Mouse (Mus musculus): ENCODE results near the gene Olfr91. TPM values are rescaled to one million over a fixed set of nuclear protein-coding genes. Genes with fewer than 3 reads are reported as not detected.

Olfr91 gene
- polyA plus RNA-seq, 1 experiment from 2014 or later = not detected

- Histone ChIP-seq H3K4me3 (peak overlapping the region; percentile 66), H3K27ac (no peak overlapping the region), H3K9ac (peak overlapping the region; percentile 77; the same call in 1 of the 2 replicates), H3K27me3 (replicated peaks) (no peaks in the 10 kb centered on the region), H3K4me2 (peak overlapping the region; percentile 77), H3K4me1 (peaks cover 58% of the 10 kb centered on the region), H3K9me3 (no peaks in the 10 kb centered on the region), H3K36me3 (replicated peaks) (peaks cover 22% of the 10 kb centered on the region)
- 47% methylated on average over 4 of the region's 4 CpGs for WGBS
- ATAC-seq (replicated peaks) = no peak
Observed at GRCm38 (mm10) chr17:37051745-37052144, 46.3 kb downstream of the Olfr91 start.

- Histone ChIP-seq H3K27ac (peak overlapping the region; percentile 85), H3K4me3 (peak overlapping the region; percentile 66), H3K27me3 (replicated peaks) (no peaks in the 10 kb centered on the region), H3K4me2 (peak overlapping the region; percentile 77), H3K9ac (peak overlapping the region; percentile 77), H3K9me3 (no peaks in the 10 kb centered on the region), H3K36me3 (replicated peaks) (peaks cover 15% of the 10 kb centered on the region), H3K4me1 (peaks cover 55% of the 10 kb centered on the region)
- WGBS = under 1% methylated on average over 27 of the region's 27 CpGs
- peak; percentile 21 for ATAC-seq (replicated peaks)
Observed at GRCm38 (mm10) chr17:37050876-37051275, 47.2 kb downstream of the Olfr91 start.

GRCm38 (mm10) chr17:37050399-37050798 is 47.7 kb downstream of the Olfr91 start:
- under 1% methylated on average over 22 of the region's 22 CpGs for WGBS
- peak overlapping the region; percentile 77 for H3K4me2 ChIP-seq
- H3K4me1 ChIP-seq = peaks cover 55% of the 10 kb centered on the region
- H3K36me3 ChIP-seq (replicated peaks) = peaks cover 10% of the 10 kb centered on the region; the same call in 1 of the 2 replicates
- H3K9ac ChIP-seq = peak overlapping the region; percentile 77
- no peaks in the 10 kb centered on the region for H3K9me3 ChIP-seq
- peak overlapping the region; percentile 66 for H3K4me3 ChIP-seq
- H3K27me3 ChIP-seq (replicated peaks) = no peaks in the 10 kb centered on the region
- H3K27ac ChIP-seq = peak overlapping the region; percentile 85
- ATAC-seq (replicated peaks) = peak; percentile 60

DNA sequence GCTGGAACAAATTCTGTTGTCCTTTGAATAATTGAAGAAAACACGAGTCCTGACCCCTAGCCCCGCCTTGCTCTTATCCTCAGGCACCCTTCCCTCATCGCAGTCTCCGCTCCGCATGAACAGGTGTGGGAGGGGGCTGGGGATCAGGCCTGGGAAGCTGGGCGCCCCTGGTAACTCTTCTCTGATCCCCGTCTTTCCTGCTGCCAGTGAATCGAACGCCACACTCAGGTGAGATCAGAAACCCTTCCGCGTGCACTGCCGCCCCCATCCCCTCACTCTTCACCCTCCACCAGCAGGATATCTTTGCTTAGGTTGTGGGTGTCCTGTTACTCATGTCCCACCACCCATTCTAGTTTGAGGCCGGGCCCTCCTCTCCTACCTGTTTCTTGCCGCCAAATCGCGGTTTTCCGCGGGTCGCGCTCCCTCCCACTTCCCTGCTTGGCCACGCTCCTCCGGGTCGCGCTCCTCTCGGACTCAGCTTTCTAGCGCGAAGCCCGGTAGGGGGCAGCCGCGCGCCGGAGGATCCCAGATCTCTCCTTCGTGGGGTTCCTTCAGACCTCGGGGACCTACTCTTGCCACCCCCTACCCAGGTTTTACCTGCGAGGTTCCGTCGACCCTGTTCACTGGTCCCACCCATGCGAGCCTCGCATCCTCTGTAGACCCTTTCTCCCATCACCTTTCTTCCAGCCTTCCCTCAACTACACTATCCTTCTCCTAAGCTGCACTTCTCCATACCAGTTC is 48.3 kb downstream of the Olfr91 start:
- H3K27ac ChIP-seq = peak overlapping the region; percentile 85
- no peaks in the 10 kb centered on the region for H3K27me3 ChIP-seq (replicated peaks)
- peak; percentile 7 for ATAC-seq (replicated peaks)
- peak overlapping the region; percentile 66 for H3K4me3 ChIP-seq
- H3K4me1 ChIP-seq = peaks cover 59% of the 10 kb centered on the region
- 0 out of 2 replicates have a peak, but pooled peaks cover 8% of the 10 kb centered on the region for H3K36me3 ChIP-seq (replicated peaks)
- peak overlapping the region; percentile 77 for H3K4me2 ChIP-seq
- no peaks in the 10 kb centered on the region for H3K9me3 ChIP-seq
- H3K9ac ChIP-seq = peak overlapping the region; percentile 77
- WGBS = 2% methylated on average over 39 of the region's 39 CpGs

DNA sequence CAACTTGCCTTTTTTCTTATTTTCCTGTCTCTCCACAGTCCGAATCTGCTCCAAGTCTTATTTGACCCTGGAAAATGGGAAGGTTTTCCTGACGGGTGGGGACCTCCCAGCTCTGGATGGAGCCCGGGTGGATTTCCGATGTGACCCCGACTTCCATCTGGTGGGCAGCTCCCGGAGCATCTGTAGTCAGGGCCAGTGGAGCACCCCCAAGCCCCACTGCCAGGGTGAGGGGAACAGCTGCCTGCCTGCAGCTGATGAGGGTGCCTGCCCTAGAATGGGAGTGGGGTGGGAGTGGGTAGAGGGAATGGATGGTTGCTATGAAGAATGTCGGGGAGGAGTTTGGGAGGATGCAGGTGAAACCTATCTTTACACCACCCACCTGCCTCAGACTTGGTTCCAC is 49.7 kb downstream of the Olfr91 start:
- Histone ChIP-seq H3K27ac (no peak overlapping the region), H3K4me3 (peak overlapping the region; percentile 93), H3K9me3 (no peaks in the 10 kb centered on the region), H3K36me3 (replicated peaks) (no peaks in the 10 kb centered on the region), H3K4me1 (peaks cover 61% of the 10 kb centered on the region), H3K27me3 (replicated peaks) (no peaks in the 10 kb centered on the region), H3K9ac (peak overlapping the region; percentile 48), H3K4me2 (peak overlapping the region; percentile 77)
- no peak for ATAC-seq (replicated peaks)
- WGBS = 57% methylated on average over 7 of the region's 7 CpGs

DNA sequence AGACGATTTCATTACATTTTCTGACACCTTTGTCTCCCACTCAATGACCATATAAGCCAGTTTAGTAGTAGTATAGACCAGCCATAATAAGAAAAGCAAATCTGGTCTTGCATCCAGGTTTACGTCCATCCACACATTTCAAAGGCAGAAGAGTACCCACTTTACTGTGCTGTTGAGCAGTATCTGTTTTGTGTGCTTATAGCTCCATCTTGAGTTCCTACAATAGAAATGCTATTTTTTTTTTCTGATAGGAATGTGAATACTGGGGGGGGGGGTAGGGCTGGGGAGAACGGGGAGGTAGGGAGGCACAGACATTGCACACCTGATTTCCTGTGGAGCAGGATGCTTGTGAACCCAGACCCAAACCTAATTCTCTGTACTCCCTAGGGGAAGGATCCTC is 50.1 kb downstream of the Olfr91 start:
- H3K4me3 ChIP-seq = peak overlapping the region; percentile 93
- H3K36me3 ChIP-seq (replicated peaks) = no peaks in the 10 kb centered on the region
- no peak for ATAC-seq (replicated peaks)
- peaks cover 58% of the 10 kb centered on the region for H3K4me1 ChIP-seq
- H3K4me2 ChIP-seq = peak overlapping the region; percentile 77
- H3K9me3 ChIP-seq = no peaks in the 10 kb centered on the region
- peak overlapping the region; percentile 94 for H3K9ac ChIP-seq
- WGBS = 21% methylated on average over 3 of the region's 3 CpGs
- peak overlapping the region; percentile 98; the same call in 1 of the 2 replicates for H3K27ac ChIP-seq
- no peaks in the 10 kb centered on the region for H3K27me3 ChIP-seq (replicated peaks)

DNA sequence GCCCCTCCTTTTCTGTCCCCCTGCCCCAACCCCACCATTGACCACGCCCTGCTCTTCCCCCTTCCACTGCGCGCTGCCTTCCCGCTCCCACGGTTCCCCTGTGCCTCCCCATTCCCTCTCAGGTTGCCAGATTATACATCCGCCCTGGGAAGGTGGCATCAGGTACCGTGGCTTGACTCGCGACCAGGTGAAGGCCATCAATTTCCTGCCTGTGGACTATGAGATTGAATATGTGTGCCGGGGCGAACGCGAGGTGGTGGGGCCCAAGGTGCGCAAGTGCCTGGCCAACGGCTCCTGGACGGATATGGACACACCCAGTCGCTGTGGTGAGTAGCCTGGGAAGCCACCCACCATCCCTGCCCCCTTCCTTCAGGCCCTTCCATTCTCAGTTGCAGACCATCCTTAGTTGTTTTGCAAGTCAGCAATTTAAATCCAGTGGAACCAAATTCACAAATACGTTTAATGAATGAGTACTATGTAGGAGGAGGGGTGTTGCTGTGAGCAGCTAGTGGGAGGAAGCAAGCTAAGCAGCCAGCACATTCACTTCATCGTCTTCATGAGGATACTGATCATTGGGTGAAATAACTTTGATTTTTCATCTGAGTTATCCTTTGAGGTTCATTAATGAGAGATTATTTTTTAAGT is 50.6 kb downstream of the Olfr91 start:
- Histone ChIP-seq H3K27ac (peak overlapping the region; percentile 98), H3K4me3 (peak overlapping the region; percentile 93), H3K4me2 (peak overlapping the region; percentile 77), H3K27me3 (replicated peaks) (no peaks in the 10 kb centered on the region), H3K36me3 (replicated peaks) (no peaks in the 10 kb centered on the region), H3K9me3 (no peaks in the 10 kb centered on the region), H3K9ac (peak overlapping the region; percentile 94), H3K4me1 (peaks cover 52% of the 10 kb centered on the region)
- 15% methylated on average over 19 of the region's 19 CpGs for WGBS
- no peak for ATAC-seq (replicated peaks)

DNA sequence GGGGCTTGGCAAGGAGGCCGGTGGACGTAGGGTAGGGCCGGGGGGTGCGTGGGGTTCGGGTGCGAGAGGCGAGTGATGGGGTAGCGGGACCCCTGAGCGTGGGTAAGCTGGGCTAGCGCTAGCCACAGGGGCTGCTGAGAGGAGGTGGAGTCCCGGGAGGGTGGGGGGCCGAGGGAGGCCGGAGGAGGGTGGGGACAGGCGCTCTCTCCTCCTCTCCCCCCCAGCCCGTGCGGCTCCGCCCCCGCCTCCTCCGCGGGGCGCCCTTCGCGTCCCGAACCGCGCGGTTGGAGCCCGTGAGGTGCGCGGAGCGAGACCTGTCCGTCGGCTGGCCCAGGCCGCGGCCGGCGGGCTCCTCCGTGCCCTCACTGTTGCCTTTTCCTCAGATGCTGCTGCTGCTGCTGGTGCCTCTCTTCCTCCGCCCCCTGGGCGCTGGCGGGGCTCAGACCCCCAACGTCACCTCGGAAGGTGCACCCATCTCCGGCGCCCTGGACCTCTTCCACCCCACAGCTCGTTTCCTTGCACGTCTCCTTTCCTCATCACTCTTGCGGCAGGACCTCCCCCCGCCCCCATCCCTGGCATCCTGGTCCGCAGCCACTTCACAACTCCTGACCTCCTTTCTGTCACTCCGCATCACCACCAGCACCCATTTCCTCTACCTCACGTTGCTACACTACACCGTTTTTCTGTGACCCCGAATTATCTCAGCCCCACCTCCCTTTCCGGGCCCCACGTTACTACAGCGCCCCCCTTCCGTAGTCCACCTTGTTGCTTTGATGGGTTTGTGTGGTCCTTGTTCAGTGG is 51.6 kb downstream of the Olfr91 start:
- peak overlapping the region; percentile 93 for H3K4me3 ChIP-seq
- WGBS = under 1% methylated on average over 43 of the region's 58 CpGs
- peak overlapping the region; percentile 98 for H3K27ac ChIP-seq
- peak overlapping the region; percentile 77 for H3K4me2 ChIP-seq
- H3K27me3 ChIP-seq (replicated peaks) = no peaks in the 10 kb centered on the region
- peak; percentile 56 for ATAC-seq (replicated peaks)
- H3K4me1 ChIP-seq = peaks cover 43% of the 10 kb centered on the region
- peak overlapping the region; percentile 94 for H3K9ac ChIP-seq
- H3K9me3 ChIP-seq = no peaks in the 10 kb centered on the region
- no peaks in the 10 kb centered on the region for H3K36me3 ChIP-seq (replicated peaks)

DNA sequence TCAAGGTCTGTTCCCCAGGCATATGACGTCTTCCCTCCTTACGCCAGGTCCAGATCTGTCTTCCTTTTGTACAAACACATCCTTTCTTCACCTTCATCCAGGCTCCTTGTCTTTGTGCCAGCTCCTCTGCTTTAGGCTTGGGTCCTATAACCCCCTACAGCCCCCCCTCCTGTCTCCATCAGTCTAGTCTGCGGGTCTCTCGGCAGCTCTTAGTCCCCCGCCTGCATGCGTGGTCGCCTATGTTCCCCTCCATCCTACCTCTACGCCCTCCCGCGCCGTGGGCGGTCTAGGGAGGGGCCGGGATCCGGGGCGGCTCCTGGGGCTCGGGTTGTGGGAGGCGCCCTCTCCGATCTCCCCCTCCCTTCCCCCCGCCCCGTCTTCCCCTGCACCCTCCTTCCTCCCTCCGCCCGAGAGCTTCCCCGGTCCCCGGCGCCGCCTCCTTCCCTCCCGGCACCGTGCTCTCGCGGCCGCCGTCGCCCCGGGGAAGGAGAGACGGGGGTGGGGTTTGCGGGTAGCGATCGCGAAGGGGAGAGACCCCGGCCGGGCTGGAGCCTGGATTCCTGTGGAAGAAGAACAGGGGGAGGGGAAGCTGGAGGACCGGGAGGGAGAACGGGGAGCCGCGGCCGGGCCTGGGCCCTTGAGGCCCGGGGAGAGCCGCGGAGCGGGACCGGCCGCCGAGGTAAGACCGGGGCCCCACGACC is 52.3 kb downstream of the Olfr91 start, which contains the start of gene Gabbr1:
TSS of gene Gabbr1 (plus strand) at position 356 of the 701 bp plus-strand sequence.
- ATAC-seq (replicated peaks) = peak; percentile 79
- peak within 1 kb of the TSS; percentile 93 for H3K4me3 ChIP-seq
- H3K27me3 ChIP-seq (replicated peaks) = no peaks in the 10 kb centered on the region
- H3K36me3 ChIP-seq (replicated peaks) = no peaks in the 10 kb centered on the region
- under 1% methylated on average over 43 of the region's 55 CpGs for whole genome bisulfite sequencing
- peaks cover 36% of the 10 kb centered on the region for H3K4me1 ChIP-seq
- peak within 1 kb of the TSS; percentile 98 for H3K27ac ChIP-seq
- H3K4me2 ChIP-seq = peak within 1 kb of the TSS; percentile 77
- H3K9me3 ChIP-seq = no peaks in the 10 kb centered on the region
- peak within 1 kb of the TSS; percentile 94 for H3K9ac ChIP-seq

- H3K4me2 ChIP-seq = peak overlapping the region; percentile 77
- H3K9me3 ChIP-seq = no peaks in the 10 kb centered on the region
- peak overlapping the region; percentile 94 for H3K9ac ChIP-seq
- H3K4me3 ChIP-seq = peak overlapping the region; percentile 93
- H3K27me3 ChIP-seq (replicated peaks) = no peaks in the 10 kb centered on the region
- H3K27ac ChIP-seq = peak overlapping the region; percentile 98
- peaks cover 31% of the 10 kb centered on the region for H3K4me1 ChIP-seq
- 74% methylated on average over 7 of the region's 7 CpGs for WGBS
- H3K36me3 ChIP-seq (replicated peaks) = no peaks in the 10 kb centered on the region
- no peak for ATAC-seq (replicated peaks)
Observed at GRCm38 (mm10) chr17:37044651-37045244, 53.3 kb downstream of the Olfr91 start.

All from midbrain, embryonic 15.5 days (tissue).